Mouse (Mus musculus) ES-Bruce4 (cell line): Measurements from ENCODE around the gene Dusp14. TPM values are rescaled to one million over a fixed set of nuclear protein-coding genes. Genes with fewer than 3 reads are reported as not detected.

ENCODE experiments used
- H3K27ac ChIP-seq: 2 replicates; pipeline ENCODE4 v1.5.1; 2012; ENCODE audit warnings: low read length, inconsistent platforms; ENCODE audit not compliant: insufficient read depth
- H3K27me3 ChIP-seq: 2 replicates; pipeline ENCODE4 v1.6.1; 2012; ENCODE audit warnings: mild to moderate bottlenecking, low read length, inconsistent platforms; ENCODE audit not compliant: control insufficient read depth, poor library complexity, insufficient read depth, severe bottlenecking
- H3K36me3 ChIP-seq: 2 replicates; pipeline ENCODE4 v1.6.1; 2012; ENCODE audit warnings: inconsistent platforms, mild to moderate bottlenecking, low read length, moderate library complexity; ENCODE audit not compliant: control insufficient read depth, poor library complexity, insufficient read depth, severe bottlenecking
- H3K4me1 ChIP-seq: one replicate; pipeline ENCODE4 v1.8.1; 2011; ENCODE audit warnings: low read length; ENCODE audit not compliant: control insufficient read depth, insufficient read depth
- H3K4me3 ChIP-seq: 2 replicates; pipeline ENCODE4 v1.5.1; 2011; ENCODE audit warnings: low read depth, mild to moderate bottlenecking, low read length
- H3K9ac ChIP-seq: 2 replicates; pipeline ENCODE4 v1.6.1; 2012; ENCODE audit warnings: low read depth, mild to moderate bottlenecking, inconsistent platforms; ENCODE audit not compliant: poor library complexity, severe bottlenecking
- H3K9me3 ChIP-seq: replicated peaks from 2 replicates; pipeline ENCODE4 v1.6.1; 2012; ENCODE audit warnings: mild to moderate bottlenecking, low read length, inconsistent platforms; ENCODE audit not compliant: control insufficient read depth, poor library complexity, insufficient read depth, severe bottlenecking
- CTCF ChIP-seq: IDR thresholded peaks from one replicate; pipeline ENCODE4 v1.8.1; 2011; ENCODE audit warnings: low read depth, low read length
- EP300 ChIP-seq: IDR thresholded peaks from 2 replicates; pipeline ENCODE4 v1.6.1; 2011; ENCODE audit warnings: low read depth, low read length; ENCODE audit not compliant: insufficient read depth
- POLR2A ChIP-seq: IDR thresholded peaks from one replicate; pipeline ENCODE4 v1.8.1; 2011; ENCODE audit warnings: low read length; ENCODE audit not compliant: insufficient read depth
- polyA plus RNA-seq: library from polyadenylated mRNA; stranded (reverse); fragments of >200 nt; gene quantifications from 2 replicates; pipeline ENCODE4 v1.2.4, GENCODE M21; 2011; ENCODE audit warnings: low read depth; ENCODE audit not compliant: missing spikeins, insufficient read depth, insufficient read length

The Dusp14 gene
- polyA plus RNA-seq, 1 experiment: 26.0 TPM

DNA sequence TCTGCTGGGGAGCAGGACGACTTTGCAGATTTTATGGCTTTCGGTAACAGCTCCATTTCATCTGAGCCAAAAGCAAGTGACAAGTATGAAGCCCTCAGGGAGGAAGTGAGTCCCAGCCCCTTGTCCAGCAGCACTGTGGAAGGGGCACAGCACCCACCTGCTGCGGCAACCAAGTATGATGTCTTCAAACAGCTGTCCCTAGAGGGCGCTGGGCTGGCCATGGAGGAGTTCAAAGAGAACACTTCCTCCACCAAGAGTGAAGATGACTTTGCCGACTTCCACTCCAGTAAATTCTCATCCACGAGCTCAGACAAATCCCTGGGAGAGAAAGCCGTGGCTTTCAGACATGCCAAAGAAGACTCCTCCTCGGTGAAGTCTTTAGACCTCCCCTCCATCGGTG, 60.1 kb downstream of the Dusp14 start:
- TF ChIP-seq CTCF (peak; percentile 40), POLR2A (no peak)
- peaks cover 8% of the 10 kb centered on the region for H3K36me3 ChIP-seq
- H3K27me3 ChIP-seq: no peaks in the 10 kb centered on the region
- H3K9me3 ChIP-seq: no peaks in the 10 kb centered on the region
- no peak overlapping the region for H3K27ac ChIP-seq
- no peak overlapping the region for H3K9ac ChIP-seq
- H3K4me1 ChIP-seq: no peaks in the 10 kb centered on the region
- no peak overlapping the region for H3K4me3 ChIP-seq

DNA sequence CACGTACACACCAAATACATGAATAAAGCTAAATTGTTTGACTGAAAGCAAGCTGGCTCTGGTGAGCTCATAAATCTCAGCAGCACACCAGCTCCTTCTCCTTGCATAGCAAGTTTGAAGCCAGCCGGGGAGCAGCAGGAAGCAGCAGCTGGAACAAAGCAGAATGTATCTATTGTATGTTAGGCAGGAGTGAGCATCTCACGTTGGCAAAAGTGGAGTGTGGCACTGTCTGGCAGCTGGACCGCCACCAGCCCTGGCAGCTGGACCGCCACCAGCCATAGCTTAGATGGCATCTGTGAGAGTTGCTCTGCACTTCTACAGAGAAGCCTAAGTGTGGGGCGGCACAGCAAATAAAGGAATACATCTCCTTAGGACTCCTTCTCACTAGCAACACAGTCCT, 65.1 kb downstream of the Dusp14 start:
- Histone ChIP-seq H3K27me3 (no peaks in the 10 kb centered on the region), H3K9ac (no peak overlapping the region), H3K27ac (no peak overlapping the region), H3K4me1 (no peaks in the 10 kb centered on the region), H3K4me3 (no peak overlapping the region), H3K9me3 (no peaks in the 10 kb centered on the region), H3K36me3 (peaks cover 3% of the 10 kb centered on the region)
- TF ChIP-seq POLR2A (no peak), CTCF (no peak), EP300 (no peak)

DNA sequence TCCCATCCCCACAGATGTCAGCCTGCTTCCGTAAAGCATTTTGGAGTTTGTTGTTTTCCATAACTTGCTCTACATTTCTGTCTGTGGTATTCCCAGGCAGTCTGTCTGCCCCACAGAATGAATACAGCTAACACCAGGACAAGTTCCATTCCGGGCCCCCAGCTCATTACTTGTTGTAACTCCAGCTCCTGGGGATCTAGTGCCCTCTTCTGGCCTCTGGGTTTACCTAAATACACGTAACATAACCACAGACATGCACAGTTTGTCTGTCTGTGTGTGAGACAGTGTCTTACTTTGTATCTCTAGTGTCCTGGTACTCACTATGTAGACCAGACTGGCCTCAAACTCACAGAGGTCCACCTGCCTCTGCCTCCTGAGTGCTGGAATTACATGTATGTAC, 67.8 kb downstream of the Dusp14 start:
- H3K27me3 ChIP-seq: no peaks in the 10 kb centered on the region

GRCm38 (mm10) chr11:83999411-83999915, 69.6 kb downstream of the Dusp14 start:
- TF ChIP-seq CTCF (no peak), POLR2A (no peak), EP300 (no peak)
- H3K4me1 ChIP-seq: no peaks in the 10 kb centered on the region
- H3K9me3 ChIP-seq: no peaks in the 10 kb centered on the region
- peaks cover 6% of the 10 kb centered on the region; the same call in 1 of the 2 replicates for H3K36me3 ChIP-seq
- H3K27me3 ChIP-seq: no peaks in the 10 kb centered on the region
- no peak overlapping the region for H3K4me3 ChIP-seq
- H3K9ac ChIP-seq: no peak overlapping the region
- H3K27ac ChIP-seq: no peak overlapping the region

More for the DNA sequence above, 67.8 kb downstream of the Dusp14 start:
- no peak for TF ChIP-seq EP300
- peaks cover 3% of the 10 kb centered on the region; the same call in 1 of the 2 replicates for H3K36me3 ChIP-seq
- H3K4me3 ChIP-seq: no peak overlapping the region
- H3K9me3 ChIP-seq: no peaks in the 10 kb centered on the region
- H3K9ac ChIP-seq: no peak overlapping the region
- no peak overlapping the region for H3K27ac ChIP-seq
- H3K4me1 ChIP-seq: no peaks in the 10 kb centered on the region

DNA sequence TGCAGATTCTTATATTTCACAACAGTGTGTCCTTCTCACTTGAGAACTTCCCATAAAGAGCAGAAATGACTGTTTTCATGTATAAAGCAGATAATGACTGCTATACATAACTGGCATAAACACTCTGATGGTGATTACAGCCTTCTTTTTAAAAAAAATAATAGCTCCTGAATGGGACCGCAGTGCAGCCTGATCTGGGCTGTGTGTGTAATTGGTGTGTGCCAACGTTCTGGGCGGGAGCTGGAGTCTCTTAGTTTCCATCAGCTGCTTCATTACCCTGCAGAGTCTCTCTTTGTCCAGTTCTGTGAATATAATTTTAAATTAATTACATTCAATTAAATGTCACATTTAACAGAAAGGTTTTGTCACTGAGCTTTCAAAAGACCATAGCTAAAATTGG, 70.1 kb downstream of the Dusp14 start:
- no peak overlapping the region for H3K27ac ChIP-seq
- no peaks in the 10 kb centered on the region for H3K27me3 ChIP-seq
- no peak overlapping the region for H3K9ac ChIP-seq
- no peaks in the 10 kb centered on the region for H3K4me1 ChIP-seq
- no peak overlapping the region for H3K4me3 ChIP-seq
- no peak for TF ChIP-seq EP300
- TF ChIP-seq CTCF: no peak
- TF ChIP-seq POLR2A: no peak
- no peaks in the 10 kb centered on the region for H3K9me3 ChIP-seq
- H3K36me3 ChIP-seq: peaks cover 6% of the 10 kb centered on the region; the same call in 1 of the 2 replicates

Other genes starting within 250 kb of the Dusp14 start
- gene Hnf1b, start 219.2 kb downstream of the Dusp14 start, polyA plus RNA-seq: 0.27 TPM in 1 of 2 replicates, not detected in the other
- gene Ddx52, start 127.2 kb downstream of the Dusp14 start, polyA plus RNA-seq: 36.9 and 39.1 TPM in 2 replicates
- 16.0 and 16.4 TPM in 2 replicates for gene Synrg, start 104.8 kb downstream of the Dusp14 start, polyA plus RNA-seq
- 95.8 and 99.3 TPM in 2 replicates for gene Tada2a, start 60.3 kb upstream of the Dusp14 start, polyA plus RNA-seq
- 49.5 and 50.3 TPM in 2 replicates for gene Acaca, start 60.4 kb upstream of the Dusp14 start, polyA plus RNA-seq
- gene Gm11437, start 98.2 kb upstream of the Dusp14 start, polyA plus RNA-seq: not detected in 2 replicates